Comparison of ENCODE assay signal across 11 mouse cellular contexts in the genomic region with DNA sequence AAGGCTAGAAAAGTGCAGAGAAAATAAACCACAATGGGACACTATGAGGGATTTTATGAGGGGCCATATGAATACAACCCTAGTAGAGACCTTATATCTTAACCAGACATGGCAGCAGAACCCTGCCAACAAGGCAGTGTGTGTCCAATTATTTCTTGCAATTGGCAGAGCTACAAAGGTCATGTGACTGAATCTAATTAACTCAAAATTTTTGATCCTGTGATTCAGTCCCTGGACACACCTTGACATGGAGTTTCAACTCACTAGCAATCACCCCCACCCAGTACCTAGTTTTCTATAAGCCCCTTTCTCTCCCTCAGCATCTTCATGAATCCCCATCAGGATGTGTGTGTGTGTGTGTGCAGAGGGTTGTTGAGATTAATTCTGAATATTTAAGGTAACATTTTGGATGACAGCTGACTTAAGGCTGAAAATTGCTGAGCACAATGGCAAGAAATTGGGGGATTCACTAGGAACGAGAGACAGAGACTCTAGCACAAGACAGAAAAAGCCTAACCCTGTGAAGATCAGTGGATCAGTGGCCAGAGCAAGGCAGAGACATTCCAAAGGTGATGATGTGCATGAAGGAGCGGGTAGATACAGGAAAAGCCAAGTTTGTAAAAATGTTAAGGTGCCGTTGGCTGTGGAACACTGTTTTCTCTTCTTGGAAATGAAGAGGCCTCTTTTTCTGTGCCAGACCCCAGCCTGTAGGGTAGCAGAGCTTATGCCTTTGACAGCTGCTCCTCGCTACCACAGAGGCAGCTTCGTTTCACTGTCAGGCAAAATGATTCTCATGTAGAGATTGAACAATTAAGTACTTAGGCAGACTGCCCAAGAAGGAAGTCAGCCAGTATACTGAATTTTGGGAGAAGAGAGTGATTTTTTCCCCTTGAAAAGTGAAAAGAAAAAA.
DNase-seq lines count a peak whose midpoint lies in the region; ATAC-seq and TF ChIP-seq lines count a peak whose summit lies in the region.
"Had no signal": no experiment of that assay in that cellular context is flagged by ENCODE, and none has a peak within 500 bp of the region (broad histone marks: within the 10 kb centered on the region; RNA-seq: fewer than 3 reads in every experiment).

No protein-coding gene starts in this region.

- no peak overlapping the region for H3K27ac ChIP-seq in kidney, adult 2 months (ENCODE audit: insufficient read depth, low read depth, low read length)
- peak overlapping the region; percentile 41 for H3K27ac ChIP-seq in hindbrain, embryonic 16.5 days (ENCODE audit: low read depth, low read length)
- 0 out of 2 replicates have a peak overlapping the region, but pooled peaks have one; percentile 26 for H3K27ac ChIP-seq in midbrain, postnatal 0 days (ENCODE audit: low read depth, low read length)
- H3K27ac ChIP-seq: heart, embryonic 13.5 days; liver, embryonic 15.5 days; stomach, postnatal 0 days had no signal

- DNase-seq in kidney, postnatal 14 days = peak; percentile 0
- DNase-seq in kidney, adult 2 months = no peak
- peak; percentile 45 to 57 for DNase-seq in right cerebral cortex, postnatal 10 days (ENCODE audit: low spot score in 2 of 2)
- DNase-seq in right cerebral cortex, adult 2 months (ENCODE audit: low spot score in 2 of 2) = no peak
- peak; percentile 82 for DNase-seq in midbrain, postnatal 0 days (ENCODE audit: low spot score)
- no peak for DNase-seq in adrenal gland, postnatal 14 days
- no peak for DNase-seq in adrenal gland, postnatal 10 days

- TF ChIP-seq POLR2A in kidney, adult 2 months (IDR thresholded peaks at IDR 0.05; ENCODE audit: low read depth, low read length) = no peak

- no peak overlapping the region for H3K4me2 ChIP-seq in hindbrain, embryonic 16.5 days (ENCODE audit: low read length)
- H3K4me2 ChIP-seq in midbrain, postnatal 0 days (ENCODE audit: low read depth, low read length, poor library complexity, severe bottlenecking) = no peak overlapping the region
- H3K4me2 ChIP-seq: heart, embryonic 13.5 days; liver, embryonic 15.5 days had no signal

- WGBS in kidney, adult 2 months = 52% methylated on average over 5 of the region's 5 CpGs
- WGBS in hindbrain, embryonic 16.5 days = 51% methylated on average over 5 of the region's 5 CpGs
- 43% methylated on average over 5 of the region's 5 CpGs for whole genome bisulfite sequencing in midbrain, postnatal 0 days

- no peaks in the 10 kb centered on the region for H3K4me1 ChIP-seq in kidney, adult 2 months (ENCODE audit: control insufficient read depth, insufficient read depth, low read length)
- no peaks in the 10 kb centered on the region for H3K4me1 ChIP-seq in hindbrain, embryonic 16.5 days (ENCODE audit: control insufficient read depth, insufficient read depth, low read depth, low read length)
- no peaks in the 10 kb centered on the region for H3K4me1 ChIP-seq in midbrain, postnatal 0 days (ENCODE audit: insufficient read depth, low read length)
- H3K4me1 ChIP-seq: heart, embryonic 13.5 days; liver, embryonic 15.5 days had no signal

- no peaks in the 10 kb centered on the region for H3K9me3 ChIP-seq in hindbrain, embryonic 16.5 days (ENCODE audit: control insufficient read depth, low read length)
- H3K9me3 ChIP-seq in midbrain, postnatal 0 days (ENCODE audit: low read length) = no peaks in the 10 kb centered on the region
- H3K9me3 ChIP-seq: heart, embryonic 13.5 days; liver, embryonic 15.5 days had no signal

- H3K36me3 ChIP-seq in kidney, adult 2 months (ENCODE audit: control insufficient read depth, insufficient read depth, low read length) = no peaks in the 10 kb centered on the region
- no peaks in the 10 kb centered on the region for H3K36me3 ChIP-seq in hindbrain, embryonic 16.5 days (ENCODE audit: control insufficient read depth, insufficient read depth, low read length)
- H3K36me3 ChIP-seq in midbrain, postnatal 0 days (ENCODE audit: insufficient read depth, low read length) = no peaks in the 10 kb centered on the region
- H3K36me3 ChIP-seq: heart, embryonic 13.5 days; liver, embryonic 15.5 days had no signal

- H3K27me3 ChIP-seq in kidney, adult 2 months (replicated peaks; ENCODE audit: control insufficient read depth, insufficient read depth, low read length) = no peaks in the 10 kb centered on the region
- H3K27me3 ChIP-seq in hindbrain, embryonic 16.5 days (replicated peaks; ENCODE audit: control insufficient read depth, insufficient read depth, low read length) = no peaks in the 10 kb centered on the region
- H3K27me3 ChIP-seq in midbrain, postnatal 0 days (ENCODE audit: insufficient read depth, low read length) = no peaks in the 10 kb centered on the region
- H3K27me3 ChIP-seq: heart, embryonic 13.5 days; liver, embryonic 15.5 days had no signal

- H3K4me3 ChIP-seq in kidney, adult 2 months (ENCODE audit: insufficient read depth, low read depth, low read length) = no peak overlapping the region
- no peak overlapping the region for H3K4me3 ChIP-seq in hindbrain, embryonic 16.5 days (ENCODE audit: low read length)
- H3K4me3 ChIP-seq in midbrain, postnatal 0 days (ENCODE audit: low read depth, low read length) = no peak overlapping the region
- H3K4me3 ChIP-seq: heart, embryonic 13.5 days; liver, embryonic 15.5 days had no signal

- TF ChIP-seq CTCF in kidney, adult 2 months (conservative IDR thresholded peaks at IDR 0.05; ENCODE audit: insufficient read depth, insufficient read length, low read depth, low read length) = no peak
- no peak for TF ChIP-seq CTCF in midbrain, postnatal 0 days (IDR thresholded peaks at IDR 0.05)

- no peak overlapping the region for H3K9ac ChIP-seq in hindbrain, embryonic 16.5 days (ENCODE audit: low read depth, low read length)
- H3K9ac ChIP-seq in midbrain, postnatal 0 days (replicated peaks; ENCODE audit: low read length, poor library complexity, severe bottlenecking) = no peak overlapping the region
- H3K9ac ChIP-seq: heart, embryonic 13.5 days; liver, embryonic 15.5 days had no signal

- peak; percentile 88 for ATAC-seq in hindbrain, embryonic 16.5 days
- no peak for ATAC-seq in midbrain, postnatal 0 days (ENCODE audit: low FRiP score)

Comparison
In these comparisons a context has a peak if more than half of its experiments do, and no peak if none do; other contexts are left out.
1. DNase-seq: peak in kidney, postnatal 14 days (single experiment), right cerebral cortex, postnatal 10 days (2 of 2) and midbrain, postnatal 0 days (single experiment); none in kidney, adult 2 months (single experiment), right cerebral cortex, adult 2 months (0 of 2), adrenal gland, postnatal 14 days (single experiment) and adrenal gland, postnatal 10 days (single experiment).